Mouse (Mus musculus): ENCODE data around the gene Akap13.

GRCm38 (mm10) chr7:75455223-75456151 lies at the start of gene Akap13:
- TF ChIP-seq POLR2A (IDR thresholded peaks at IDR 0.05; ENCODE audit: borderline replicate concordance, control insufficient read depth, low read depth, low read length) (peak; percentile 72; the same call in 1 of the 2 replicates), CTCF (IDR thresholded peaks at IDR 0.05; ENCODE audit: control insufficient read depth, insufficient read depth, low read length) (0 out of 2 replicates have a peak, but pooled peaks have one; percentile 2)

Data from bone marrow, adult 2 months (tissue).